Mouse (Mus musculus) myocyte (in vitro differentiated cells): Measurements from ENCODE around the gene Gucd1. TPM values are rescaled to one million over a fixed set of nuclear protein-coding genes. Genes with fewer than 3 reads are reported as not detected.

Experiments used
- H3K27me3 ChIP-seq: one replicate; pipeline ENCODE4 v1.6.1; 2011; ENCODE audit not compliant: control insufficient read depth, insufficient read depth, insufficient read length
- H3K36me3 ChIP-seq: one replicate; pipeline ENCODE4 v1.6.1; 2011; ENCODE audit not compliant: control insufficient read depth, insufficient read depth
- H3K4me2 ChIP-seq: one replicate; pipeline ENCODE4 v1.6.1; 2011; ENCODE audit warnings: low read depth, control low read depth
- H3K4me3 ChIP-seq: one replicate; pipeline ENCODE4 v1.5.1; 2011; ENCODE audit warnings: mild to moderate bottlenecking, control low read depth, moderate library complexity
- H3K79me2 ChIP-seq: one replicate; pipeline ENCODE4 v1.6.1; 2011; ENCODE audit not compliant: control insufficient read depth, insufficient read depth
- H3ac ChIP-seq: one replicate; pipeline ENCODE4 v1.6.1; 2011; ENCODE audit not compliant: control insufficient read depth, insufficient read length
- CEBPB ChIP-seq: IDR thresholded peaks from 2 replicates; pipeline ENCODE4 v1.6.1; 2011; ENCODE audit warnings: mild to moderate bottlenecking, moderate library complexity; ENCODE audit not compliant: poor library complexity, insufficient read depth, severe bottlenecking
- E2F4 ChIP-seq: IDR thresholded peaks from one replicate; pipeline ENCODE4 v1.6.1; 2011; ENCODE audit warnings: mild to moderate bottlenecking, control low read depth, moderate library complexity; ENCODE audit not compliant: insufficient read depth
- MAX ChIP-seq: IDR thresholded peaks from one replicate; pipeline ENCODE4 v1.6.1; 2011; ENCODE audit warnings: low read depth, mild to moderate bottlenecking, control low read depth
- MYOD1 ChIP-seq, 3 experiments: IDR thresholded peaks; one replicate each; pipeline ENCODE4 v1.6.1; 2011; ENCODE audit warnings: control low read depth in 2 of 3, low read depth in 2 of 3, mild to moderate bottlenecking in 2 of 3, moderate library complexity in 1 of 3; ENCODE audit not compliant: insufficient read length in 2 of 3, control insufficient read depth in 1 of 3
- MYOG ChIP-seq, 3 experiments: IDR thresholded peaks; one replicate each; pipeline ENCODE4 v1.6.1; 2011; ENCODE audit warnings: control low read depth in 2 of 3, low read depth in 2 of 3, mild to moderate bottlenecking in 2 of 3; ENCODE audit not compliant: insufficient read length in 2 of 3, control insufficient read depth in 1 of 3, insufficient read depth in 1 of 3
- POLR2A ChIP-seq: IDR thresholded peaks from one replicate; pipeline ENCODE4 v1.6.1; 2011; ENCODE audit warnings: low read depth, mild to moderate bottlenecking, control low read depth, moderate library complexity; ENCODE audit not compliant: insufficient read length
- POLR2AphosphoS2 ChIP-seq: IDR thresholded peaks from one replicate; pipeline ENCODE4 v1.6.1; 2011; ENCODE audit warnings: low read depth, control low read depth; ENCODE audit not compliant: insufficient read length
- REST ChIP-seq: IDR thresholded peaks from one replicate; pipeline ENCODE4 v1.6.1; 2011; ENCODE audit warnings: mild to moderate bottlenecking, control low read depth, moderate library complexity; ENCODE audit not compliant: insufficient read depth, insufficient read length
- SRF ChIP-seq: IDR thresholded peaks from one replicate; pipeline ENCODE4 v1.6.1; 2011; ENCODE audit warnings: low read depth; ENCODE audit not compliant: control insufficient read depth, insufficient read length
- TCF12 ChIP-seq: IDR thresholded peaks from one replicate; pipeline ENCODE4 v1.6.1; 2011; ENCODE audit warnings: mild to moderate bottlenecking, control low read depth; ENCODE audit not compliant: poor library complexity, insufficient read depth, severe bottlenecking
- TCF3 ChIP-seq: IDR thresholded peaks from one replicate; pipeline ENCODE4 v1.6.1; 2011; ENCODE audit warnings: low read depth, control low read depth; ENCODE audit not compliant: insufficient read length
- USF1 ChIP-seq: IDR thresholded peaks from one replicate; pipeline ENCODE4 v1.6.1; 2011; ENCODE audit warnings: low read depth, mild to moderate bottlenecking, control low read depth, moderate library complexity
- polyA plus RNA-seq: library from polyadenylated mRNA; unstranded; fragments of >200 nt; fragmentation: generic; extraction: Trizol; gene quantifications from one replicate; pipeline ENCODE4 v1.2.1, GENCODE M21; 2012; ENCODE audit warnings: missing spikeins

Gucd1 gene
- polyA plus RNA-seq, 1 experiment: 17.5 TPM

GRCm38 (mm10) chr10:75451036-75451786 is 66.6 kb downstream of the Gucd1 start:
- Histone ChIP-seq H3K4me3 (no peak overlapping the region), H3K27me3 (no peaks in the 10 kb centered on the region), H3ac (no peak overlapping the region), H3K36me3 (no peaks in the 10 kb centered on the region), H3K4me2 (peak overlapping the region; percentile 26), H3K79me2 (no peaks in the 10 kb centered on the region)
- TF ChIP-seq CEBPB (no peak), POLR2AphosphoS2 (no peak), MYOD1 (IDR thresholded peaks at IDR 0.05; ENCODE audit: control insufficient read depth in 1 of 3, insufficient read length in 2 of 3, low read depth in 2 of 3) (no peak)

GRCm38 (mm10) chr10:75450331-75450730 is 67.4 kb downstream of the Gucd1 start:
- Histone ChIP-seq H3ac (no peak overlapping the region), H3K79me2 (no peaks in the 10 kb centered on the region), H3K36me3 (no peaks in the 10 kb centered on the region), H3K4me3 (no peak overlapping the region), H3K4me2 (no peak overlapping the region), H3K27me3 (no peaks in the 10 kb centered on the region)
- TF ChIP-seq REST: no peak

- Histone ChIP-seq H3K27me3 (no peaks in the 10 kb centered on the region), H3K4me3 (no peak overlapping the region), H3ac (no peak overlapping the region), H3K79me2 (no peaks in the 10 kb centered on the region), H3K4me2 (no peak overlapping the region), H3K36me3 (no peaks in the 10 kb centered on the region)
- TF ChIP-seq SRF (no peak), MAX (no peak), POLR2AphosphoS2 (no peak), USF1 (no peak), MYOD1 (IDR thresholded peaks at IDR 0.05; ENCODE audit: control insufficient read depth in 1 of 3, insufficient read length in 2 of 3, low read depth in 2 of 3) (no peak), MYOG (IDR thresholded peaks at IDR 0.05; ENCODE audit: control insufficient read depth in 1 of 3, insufficient read depth in 1 of 3, insufficient read length in 2 of 3, low read depth in 2 of 3) (no peak), TCF12 (no peak), TCF3 (no peak), CEBPB (no peak), E2F4 (no peak), POLR2A (no peak), REST (no peak)
These were observed 68.9 kb downstream of the Gucd1 start for GRCm38 (mm10) chr10:75448806-75449420.

- Histone ChIP-seq H3K4me2 (peak overlapping the region; percentile 39), H3K27me3 (no peaks in the 10 kb centered on the region), H3K36me3 (no peaks in the 10 kb centered on the region), H3ac (no peak overlapping the region), H3K79me2 (no peaks in the 10 kb centered on the region), H3K4me3 (no peak overlapping the region)
- TF ChIP-seq E2F4: no peak
- TF ChIP-seq MYOD1 (IDR thresholded peaks at IDR 0.05; ENCODE audit: control insufficient read depth in 1 of 3, insufficient read length in 2 of 3, low read depth in 2 of 3): peak in 2 of 3 experiments; percentile 87 to 88
- peak; percentile 80 for TF ChIP-seq TCF3
- TF ChIP-seq SRF: no peak
- TF ChIP-seq CEBPB: no peak
- TF ChIP-seq USF1: no peak
- TF ChIP-seq MYOG (IDR thresholded peaks at IDR 0.05; ENCODE audit: control insufficient read depth in 1 of 3, insufficient read depth in 1 of 3, insufficient read length in 2 of 3, low read depth in 2 of 3): peak; percentile 73 to 85 (median 76)
- TF ChIP-seq TCF12: peak; percentile 74
These were observed 70.3 kb downstream of the Gucd1 start for GRCm38 (mm10) chr10:75447489-75447888.

GRCm38 (mm10) chr10:75446501-75447083 is 71.2 kb downstream of the Gucd1 start:
- Histone ChIP-seq H3ac (no peak overlapping the region), H3K27me3 (no peaks in the 10 kb centered on the region), H3K4me2 (no peak overlapping the region), H3K79me2 (no peaks in the 10 kb centered on the region), H3K36me3 (no peaks in the 10 kb centered on the region), H3K4me3 (no peak overlapping the region)
- TF ChIP-seq MYOD1 (IDR thresholded peaks at IDR 0.05; ENCODE audit: control insufficient read depth in 1 of 3, insufficient read length in 2 of 3, low read depth in 2 of 3) (no peak), MAX (no peak), POLR2AphosphoS2 (no peak)
